Mouse (Mus musculus) cerebellum, adult (tissue): ENCODE results near the gene Rbm20.

Experiments
- ATAC-seq: cut with Nextera tagmentation; 2 replicates; pipeline ENCODE4 v1.9.2; 2017; ENCODE audit warnings: mild to moderate bottlenecking, moderate library complexity, mixed read lengths; ENCODE audit not compliant: insufficient number of reproducible peaks, low FRiP score, low TSS enrichment

Gene Rbm20

DNA sequence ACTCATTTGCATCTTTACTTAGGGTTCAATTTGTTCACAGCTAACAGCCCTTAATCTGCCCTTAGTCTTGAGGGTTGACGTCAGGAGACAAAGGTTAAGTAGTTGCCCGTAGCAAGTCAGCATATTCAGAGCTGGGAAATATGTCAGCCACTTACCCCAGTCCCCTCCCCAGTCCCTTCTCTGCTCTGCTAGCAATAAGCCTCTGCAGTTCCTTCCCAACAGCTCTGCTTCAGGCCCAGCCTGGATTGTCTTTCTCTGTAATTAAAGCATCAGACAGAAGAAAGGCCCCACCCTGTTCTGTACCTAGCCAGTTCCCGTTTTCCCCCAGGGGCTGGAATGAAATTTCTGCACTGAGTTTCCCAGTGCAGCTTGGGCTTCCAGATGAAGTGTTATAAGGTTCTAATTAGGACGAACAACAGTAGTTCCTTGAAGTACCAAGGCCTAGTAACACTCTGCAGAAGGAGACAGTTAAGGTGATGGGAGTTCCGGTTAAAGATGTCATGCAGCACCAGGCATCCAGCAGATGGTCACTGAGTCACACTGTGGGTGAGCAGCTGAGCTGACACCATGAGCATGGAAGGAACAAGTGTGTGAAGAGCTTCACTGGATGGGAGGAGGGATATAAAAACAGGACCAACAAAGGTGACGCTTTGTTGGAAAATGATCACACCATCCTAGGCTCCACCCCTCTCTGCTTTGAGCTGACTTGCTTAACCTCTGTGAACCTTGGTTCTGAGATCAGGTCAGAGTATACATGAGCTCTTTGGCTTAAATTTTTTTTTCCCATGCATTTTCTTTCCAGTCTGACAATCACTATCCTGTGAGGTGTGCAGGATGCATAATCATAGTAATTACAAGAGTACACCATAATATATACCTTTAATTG, 159.7 kb downstream of the Rbm20 start:
- ATAC-seq: no peak

DNA sequence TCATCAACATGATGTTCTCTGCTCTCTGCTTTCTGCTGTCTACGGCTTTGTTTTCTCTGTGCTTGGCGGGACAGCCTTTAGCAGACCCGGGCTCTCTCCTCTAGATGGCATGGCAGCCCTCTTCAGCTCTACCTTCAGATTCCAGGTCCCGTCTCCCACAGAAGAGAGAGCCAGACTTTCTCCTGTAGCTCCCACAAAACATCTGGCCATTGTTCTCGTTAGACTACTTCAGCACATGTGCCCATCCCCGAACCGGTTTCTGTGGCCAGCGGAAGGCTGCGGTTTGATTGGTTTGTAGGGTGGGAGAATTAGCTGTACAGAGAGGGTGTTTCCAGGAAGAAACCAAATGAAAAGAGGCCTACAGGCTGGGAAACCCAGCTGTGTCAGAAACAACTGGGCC, 161.7 kb downstream of the Rbm20 start:
- ATAC-seq: no peak

DNA sequence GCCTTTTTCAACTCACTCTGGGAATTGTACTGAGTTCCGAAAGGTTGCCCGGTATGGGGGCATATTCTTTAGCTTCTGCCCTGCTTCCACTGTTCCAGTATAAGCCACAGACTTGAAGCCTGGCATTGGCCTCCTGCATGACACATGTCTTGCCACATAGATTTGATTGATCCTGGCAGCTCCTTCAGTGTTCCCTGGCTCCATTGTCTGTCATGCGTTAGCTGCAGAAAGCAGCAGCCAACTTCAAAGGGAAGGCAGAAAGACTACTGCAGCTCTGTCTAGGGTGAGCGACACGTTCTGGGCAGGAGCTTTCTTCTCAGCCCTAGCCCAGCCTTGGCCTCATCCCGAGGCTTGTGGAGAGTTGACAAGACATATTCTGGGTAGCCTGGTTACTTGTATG, 162.7 kb downstream of the Rbm20 start:
- no peak for ATAC-seq

DNA sequence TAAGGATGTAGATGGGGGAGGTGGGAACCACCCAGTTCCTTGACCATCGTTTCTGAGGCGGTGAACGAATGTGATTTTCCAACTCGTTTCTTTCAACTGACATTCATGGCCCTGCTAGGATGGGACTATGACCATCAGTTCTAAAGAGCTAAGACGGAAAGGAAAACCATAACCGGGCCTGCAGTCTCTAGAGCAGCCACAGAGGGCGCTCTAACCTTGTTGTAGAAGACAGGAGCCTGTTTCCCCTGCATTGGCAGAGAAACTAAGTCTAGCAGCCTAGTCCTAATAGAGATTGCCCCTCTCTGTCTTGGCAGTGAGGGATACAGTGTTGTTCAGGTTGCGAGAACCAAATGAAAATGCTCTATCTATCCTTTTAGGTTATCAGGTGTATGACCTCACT, 164.8 kb downstream of the Rbm20 start:
- ATAC-seq: no peak

DNA sequence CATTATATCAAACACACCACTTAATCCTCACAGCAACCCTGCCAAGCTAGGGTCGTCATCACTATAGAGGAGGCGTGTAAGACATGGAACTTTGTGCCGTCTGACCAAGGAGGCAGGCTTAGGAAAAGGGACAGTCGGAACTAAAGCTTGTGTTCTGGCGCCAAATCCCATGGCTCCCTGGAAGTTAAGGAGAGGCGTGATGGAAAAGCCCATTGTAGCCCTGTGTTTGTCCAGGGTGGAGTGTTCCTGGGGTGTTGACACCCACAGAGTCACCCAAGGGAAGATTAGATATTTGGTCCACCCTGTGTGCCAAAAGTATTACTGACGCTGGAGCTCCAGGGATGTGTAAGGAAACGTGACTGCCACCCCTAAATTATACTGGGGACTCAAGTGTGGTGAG, 166.9 kb downstream of the Rbm20 start:
- ATAC-seq: no peak

DNA sequence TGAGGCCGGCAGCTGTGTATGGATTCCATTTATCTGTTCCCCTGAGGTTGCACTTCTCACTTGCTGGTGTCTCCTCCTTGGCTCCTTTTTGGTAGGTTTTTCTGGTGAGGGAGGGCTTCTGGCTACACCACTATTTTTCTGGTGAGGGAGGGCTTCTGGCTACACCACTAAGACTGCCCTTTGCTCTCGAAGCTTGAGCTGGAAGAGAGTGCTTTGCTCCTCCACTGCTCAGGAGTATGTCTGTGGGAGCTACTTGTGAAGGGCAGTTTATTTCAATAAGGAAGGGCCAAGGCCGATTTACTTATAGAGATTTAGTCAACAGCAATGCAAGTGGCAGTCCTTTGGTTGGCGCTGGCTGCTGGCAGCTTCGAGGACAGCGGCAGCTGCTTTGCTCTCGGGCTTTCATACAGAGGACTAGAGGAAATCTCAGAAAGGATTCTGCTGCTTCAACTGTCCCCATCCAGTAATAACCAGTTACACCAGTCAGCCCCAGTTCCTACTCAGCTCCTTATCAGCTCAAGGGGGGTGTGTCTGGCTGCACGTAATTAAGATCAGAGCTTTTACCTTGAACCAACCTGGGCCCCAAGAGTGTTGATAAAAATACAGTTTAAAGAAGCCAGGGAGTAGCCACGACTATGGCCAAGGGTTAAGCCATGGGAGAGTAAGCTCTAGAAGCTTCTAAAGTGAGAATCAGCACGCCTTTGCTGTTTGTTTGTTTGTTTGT, 171.3 kb downstream of the Rbm20 start:
- no peak for ATAC-seq

DNA sequence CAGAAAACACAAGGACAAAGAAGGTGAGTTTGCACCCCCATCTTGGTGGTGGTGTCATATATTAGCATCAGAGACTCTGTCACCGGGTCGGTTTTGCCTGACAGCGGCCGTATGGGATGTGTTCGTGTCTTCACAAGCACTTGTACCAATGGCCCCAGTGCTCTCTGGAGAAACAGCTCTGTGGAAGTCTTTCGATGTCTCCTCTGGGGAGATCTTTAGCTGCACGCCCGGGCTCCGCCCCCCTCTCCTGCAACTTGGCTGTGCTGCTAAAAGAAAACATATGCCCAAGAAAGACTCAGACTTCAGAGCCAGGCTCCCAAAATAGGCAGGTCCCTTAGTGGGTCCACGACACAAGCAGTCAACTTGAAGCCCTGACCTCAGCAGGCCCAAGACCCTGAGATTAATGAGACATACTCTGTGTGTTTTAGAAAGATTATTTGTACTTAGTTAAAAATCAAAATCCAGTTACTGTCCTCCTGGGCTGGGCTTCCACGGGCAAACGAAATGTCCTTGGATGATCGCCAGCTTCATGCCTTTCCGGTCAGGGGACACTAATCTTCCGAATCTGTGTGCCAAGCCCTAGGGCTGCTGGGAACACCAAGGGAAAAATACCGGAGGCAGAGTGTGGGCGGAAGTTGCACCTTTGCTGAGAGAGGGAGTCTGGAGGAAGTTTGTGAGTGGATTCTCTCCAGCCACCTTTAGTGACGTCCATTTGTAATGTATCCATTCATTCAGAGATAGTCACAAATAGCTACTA, 173.2 kb downstream of the Rbm20 start:
- ATAC-seq: no peak

DNA sequence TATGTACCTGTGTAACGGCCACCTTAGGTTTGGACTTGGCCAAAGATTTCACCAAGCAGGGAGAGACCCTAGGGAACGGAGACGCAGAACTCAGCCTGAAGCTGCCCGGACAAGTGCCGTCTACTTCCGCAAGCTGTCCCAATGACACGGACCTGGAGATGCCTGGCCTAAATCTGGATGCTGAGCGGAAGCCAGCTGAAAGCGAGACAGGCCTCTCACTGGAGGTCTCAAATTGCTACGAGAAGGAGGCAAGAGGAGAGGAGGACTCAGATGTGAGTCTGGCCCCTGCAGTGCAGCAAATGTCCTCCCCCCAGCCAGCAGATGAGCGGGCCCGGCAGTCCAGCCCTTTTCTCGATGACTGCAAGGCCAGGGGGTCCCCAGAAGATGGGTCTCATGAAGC, 174.2 kb downstream of the Rbm20 start:
- ATAC-seq: no peak

DNA sequence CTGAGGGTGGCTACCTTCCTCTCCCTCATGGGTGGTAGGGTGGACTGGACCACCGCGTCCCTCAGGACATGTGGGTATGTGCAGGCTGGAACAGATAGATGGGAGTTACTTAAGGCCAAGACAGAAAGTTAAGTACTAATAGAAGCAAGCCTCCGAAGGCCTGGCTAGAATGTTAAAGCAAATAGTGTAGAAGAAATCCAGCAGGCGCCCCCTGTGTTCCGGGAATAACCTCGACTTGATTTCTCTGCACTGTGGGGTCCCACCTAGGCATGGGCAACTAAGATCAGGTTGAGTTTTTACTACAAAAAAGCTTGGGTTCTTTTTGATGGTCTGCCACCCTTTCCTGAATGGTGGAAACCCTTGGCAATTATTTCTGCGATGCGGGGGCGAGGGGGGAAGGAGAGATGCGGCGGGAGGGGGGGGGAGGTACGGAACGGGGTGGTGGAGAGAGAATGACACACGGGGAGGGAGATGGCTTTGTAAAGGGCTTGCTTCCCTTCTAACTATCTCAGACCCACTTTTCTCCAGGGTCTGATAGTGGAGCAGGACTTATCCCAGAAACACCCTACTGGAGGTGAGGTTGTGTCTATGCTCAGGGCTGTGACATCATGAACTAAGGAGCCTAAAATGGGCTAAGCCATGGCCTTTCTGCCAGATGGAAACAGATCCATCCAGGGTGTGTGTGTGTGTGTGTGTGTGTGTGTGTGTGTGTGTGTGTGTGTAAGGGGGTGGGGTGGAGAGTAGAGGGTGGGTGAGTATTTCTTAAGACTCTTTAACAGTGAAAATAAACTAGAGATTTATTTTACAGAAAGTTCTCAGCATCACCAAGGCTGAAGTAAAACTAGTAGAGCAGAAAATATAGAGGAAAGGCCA, 175.0 kb downstream of the Rbm20 start:
- no peak for ATAC-seq

DNA sequence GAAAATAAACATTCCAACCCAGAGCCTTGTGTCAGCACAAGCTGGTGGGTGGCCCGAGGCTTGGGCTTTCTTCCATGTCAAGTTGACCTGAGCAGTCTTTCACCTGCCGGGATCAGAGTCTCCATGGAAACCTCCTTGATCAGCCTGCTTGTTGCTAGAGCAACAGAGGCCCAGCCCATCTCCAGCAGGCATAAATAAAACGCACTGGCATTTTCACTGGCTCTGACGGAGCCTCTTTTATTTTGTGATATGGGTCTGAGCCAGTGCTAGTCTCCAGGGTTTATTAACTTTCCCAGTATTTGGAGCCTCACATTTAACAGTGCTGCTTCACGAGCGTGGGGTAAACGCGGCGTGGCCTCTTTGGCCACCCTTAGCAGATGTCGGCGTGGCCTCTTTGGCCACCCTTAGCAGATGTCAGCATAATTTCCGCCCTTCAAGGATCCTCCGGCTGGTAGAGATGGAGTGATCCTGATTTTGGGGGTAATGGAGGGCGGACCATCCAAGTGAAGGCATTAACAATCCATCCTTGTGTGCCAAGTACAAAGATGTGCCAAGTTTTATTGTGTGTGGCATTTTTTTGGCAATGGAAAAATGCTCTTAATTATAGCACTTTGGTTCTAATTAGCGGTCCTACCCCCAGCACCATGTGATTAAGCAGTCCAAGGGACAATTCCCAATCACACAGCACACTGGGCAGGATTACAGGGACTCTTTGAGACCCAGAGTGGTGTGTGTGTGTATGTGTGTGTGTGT, 175.8 kb downstream of the Rbm20 start:
- ATAC-seq: peak; percentile 82

DNA sequence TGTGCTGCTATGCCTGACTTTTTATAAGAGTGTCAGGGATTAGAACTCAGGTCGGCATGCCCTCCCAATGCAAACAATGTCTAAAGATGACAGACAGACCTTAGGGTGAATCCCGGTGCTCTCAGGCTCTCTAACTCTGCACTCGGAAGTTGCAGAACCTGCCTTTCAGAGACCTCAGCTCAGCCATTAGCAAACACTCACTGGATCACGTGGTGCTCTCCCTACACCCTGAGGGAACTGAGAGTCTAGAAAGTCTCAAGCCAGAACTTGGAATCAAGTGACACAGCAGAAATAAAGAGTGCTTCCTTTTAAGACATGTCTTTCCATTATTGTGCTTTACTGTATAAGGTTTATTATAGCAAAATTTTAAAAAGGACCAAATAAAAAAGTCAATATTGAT, 177.9 kb downstream of the Rbm20 start:
- ATAC-seq: no peak

DNA sequence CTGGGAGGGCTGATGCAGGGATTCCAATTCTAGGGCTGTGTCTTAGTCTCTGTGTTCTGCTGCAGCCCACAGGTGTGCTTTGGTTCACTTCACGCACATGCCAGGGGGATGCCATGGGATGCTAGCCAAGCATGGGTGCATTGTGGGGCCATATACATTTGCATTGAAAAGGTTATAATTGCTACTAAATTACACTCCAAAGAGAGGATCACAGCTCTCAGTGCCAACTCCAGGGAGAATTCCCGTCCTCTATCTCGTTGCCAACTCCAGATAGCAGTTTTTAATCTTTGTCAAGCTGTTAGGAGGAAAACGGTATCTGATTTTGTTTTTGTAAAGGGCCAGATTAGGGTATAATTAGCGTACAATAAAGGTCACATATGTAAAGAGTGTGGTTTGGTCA, 178.7 kb downstream of the Rbm20 start:
- no peak for ATAC-seq

DNA sequence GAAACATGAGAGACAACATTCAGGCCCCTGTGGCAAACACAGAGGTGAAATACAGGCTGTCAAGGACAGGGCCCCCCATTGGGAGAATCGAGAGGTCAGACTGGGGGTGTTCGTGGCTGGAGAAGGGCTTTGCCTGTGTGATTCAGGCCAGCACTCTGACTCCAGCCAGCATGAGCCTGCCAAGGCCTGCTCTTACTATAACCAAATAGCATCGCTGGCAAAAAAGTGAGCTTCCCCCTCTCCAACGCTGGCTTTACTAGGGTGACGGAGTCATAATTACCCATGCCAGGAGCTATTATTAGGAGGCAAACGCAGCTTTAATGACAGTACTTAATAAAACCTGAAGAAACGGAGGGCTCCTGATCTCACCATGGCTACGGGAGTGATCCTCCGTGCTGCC, 179.7 kb downstream of the Rbm20 start:
- no peak for ATAC-seq

DNA sequence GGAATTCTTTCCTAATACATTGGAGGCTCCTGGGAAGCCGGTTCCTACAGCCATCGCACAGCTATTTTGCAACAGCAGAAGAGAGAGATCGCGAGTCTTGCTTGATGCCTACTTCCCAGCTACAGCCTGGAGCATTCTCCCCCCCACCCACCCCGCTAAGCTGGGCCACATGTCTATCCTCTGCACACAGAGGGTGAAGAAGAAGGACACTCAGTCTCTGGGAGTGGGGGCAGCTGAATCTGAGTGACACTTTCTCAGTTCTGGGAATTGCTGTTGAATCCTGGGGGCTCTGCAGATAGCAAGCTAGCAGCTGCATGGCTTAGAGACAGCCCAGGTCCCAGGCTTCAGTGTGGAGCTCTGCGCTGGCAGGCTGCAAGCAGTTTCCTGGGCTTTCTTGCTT, 180.9 kb downstream of the Rbm20 start:
- ATAC-seq: no peak

DNA sequence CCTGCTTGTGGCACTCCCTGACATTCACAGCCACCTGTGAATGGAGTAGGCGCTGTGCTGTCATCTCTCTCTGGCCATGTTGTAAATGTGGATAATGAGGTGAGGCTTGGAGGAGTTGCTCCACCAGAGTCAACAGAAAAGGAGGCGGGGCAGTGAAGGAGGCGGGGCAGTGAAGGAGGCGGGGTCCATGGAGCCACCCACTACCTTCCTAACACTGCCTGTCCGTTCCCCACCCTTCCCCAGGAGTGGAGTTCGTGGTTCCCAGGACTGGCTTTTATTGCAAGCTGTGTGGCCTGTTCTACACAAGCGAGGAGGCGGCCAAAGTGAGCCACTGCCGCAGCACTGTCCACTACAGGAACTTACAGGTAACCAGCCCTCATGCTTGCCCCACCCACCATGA, 182.0 kb downstream of the Rbm20 start:
- no peak for ATAC-seq

DNA sequence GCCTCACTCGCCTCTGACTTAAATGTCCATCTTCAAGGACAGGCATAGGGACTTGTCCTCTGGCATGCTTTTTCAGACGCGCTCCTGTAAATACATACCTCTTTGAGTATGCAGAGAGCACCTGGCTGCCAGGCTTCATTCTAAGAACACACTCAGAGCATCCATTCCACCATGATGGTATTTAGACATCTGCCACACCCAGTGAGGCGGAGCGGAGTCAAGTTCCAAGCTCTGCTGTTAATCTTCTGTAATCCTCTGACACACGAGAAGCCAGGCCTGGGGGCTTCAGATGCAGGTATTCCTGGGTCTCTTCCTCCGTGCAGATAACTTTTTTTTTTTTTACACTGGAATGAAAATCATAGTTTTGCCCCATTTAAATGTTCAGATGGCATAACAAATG, 182.5 kb downstream of the Rbm20 start:
- ATAC-seq: no peak

DNA sequence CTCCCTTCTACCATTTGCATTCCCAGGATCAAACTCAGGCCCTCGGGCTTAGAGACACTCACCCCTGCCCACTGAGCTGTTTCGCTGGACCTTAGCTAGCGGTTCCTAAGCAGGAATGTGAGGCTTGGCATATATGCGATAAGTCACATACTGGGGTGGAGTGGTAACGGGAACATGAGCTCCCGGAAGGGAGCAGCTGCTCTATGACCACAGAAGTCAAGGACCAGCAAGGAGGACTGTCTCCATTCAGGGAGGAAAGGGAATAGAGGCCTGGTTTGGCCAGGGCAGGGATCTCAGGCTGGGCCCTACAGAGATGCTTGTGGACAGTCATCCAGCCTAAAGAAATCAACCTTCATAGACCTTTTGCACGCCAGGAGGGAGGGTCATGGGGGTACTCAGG, 184.2 kb downstream of the Rbm20 start:
- ATAC-seq: no peak

DNA sequence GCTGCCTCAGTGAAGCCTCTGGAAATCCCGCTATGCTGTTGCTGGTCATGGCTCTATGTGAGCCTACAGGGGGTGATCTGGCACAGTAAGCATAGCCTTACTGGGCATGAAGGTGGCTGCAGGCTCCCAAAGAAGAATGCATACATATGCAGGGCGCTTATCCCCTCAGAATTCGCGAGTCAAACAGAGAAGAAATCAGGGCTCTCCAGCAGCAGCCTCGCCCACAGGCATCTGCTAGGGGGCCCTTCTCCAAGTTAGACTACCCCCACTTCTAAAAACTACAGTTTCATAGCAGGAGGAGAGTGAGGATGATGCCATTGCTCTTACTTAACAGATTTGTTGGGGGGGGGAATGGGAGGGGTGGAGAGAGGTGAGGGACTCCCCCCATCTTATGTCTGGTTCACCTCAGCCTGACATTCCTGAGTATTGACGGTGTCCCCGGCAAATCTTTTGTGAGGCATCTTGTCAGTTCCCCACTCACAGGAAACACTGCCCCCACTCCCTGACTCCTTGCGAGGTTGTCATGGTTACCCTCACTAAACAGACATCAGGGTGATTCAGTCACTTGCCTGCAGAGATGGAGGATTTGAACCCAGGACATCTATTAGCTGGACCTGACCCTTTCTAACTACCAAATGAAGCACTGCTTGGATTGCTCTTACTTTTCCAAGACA, 185.6 kb downstream of the Rbm20 start:
- ATAC-seq: no peak

DNA sequence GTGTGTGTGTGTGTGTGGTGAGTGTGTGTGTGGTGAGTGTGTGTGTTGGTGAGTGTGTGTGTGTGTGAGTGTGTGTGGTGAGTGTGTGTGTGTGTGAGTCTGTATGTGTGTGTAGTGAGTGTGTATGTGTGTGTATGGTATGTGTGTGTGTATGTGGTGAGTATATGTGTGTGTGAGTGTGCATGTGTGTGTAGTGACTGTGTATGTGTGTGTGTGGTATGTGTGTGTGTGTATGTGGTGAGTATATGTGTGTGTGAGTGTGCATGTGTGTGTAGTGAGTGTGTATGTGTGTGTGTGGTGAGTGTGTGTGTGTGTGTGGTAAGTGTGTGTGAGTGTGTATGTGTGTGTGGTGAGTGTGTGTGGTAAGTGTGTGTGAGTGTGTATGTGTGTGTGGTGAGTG, 190.1 kb downstream of the Rbm20 start:
- ATAC-seq: no peak
